Mouse (Mus musculus) CH12.LX (cell line): ENCODE data around the gene Ptpn21. TPM values are rescaled to one million over a fixed set of nuclear protein-coding genes. Genes with fewer than 3 reads are reported as not detected.

Source experiments
- DNase-seq: peaks from one replicate; pipeline ENCODE4 v3.0.0-alpha.2; 2013; ENCODE audit errors: extremely low read depth
- H3K27ac ChIP-seq: 2 replicates; pipeline ENCODE4 v1.5.1; 2012; ENCODE audit warnings: low read depth, mild to moderate bottlenecking, control low read depth, moderate library complexity; ENCODE audit not compliant: insufficient read depth
- H3K27me3 ChIP-seq: replicated peaks from 2 replicates; pipeline ENCODE3; 2012; ENCODE audit warnings: inconsistent platforms
- H3K36me3 ChIP-seq, 2 experiments: replicated peaks in 1 of 2; 2 replicates each; pipeline versions ENCODE3 to v1.6.1; 2012; ENCODE audit warnings: inconsistent platforms in 1 of 2, low read length in 1 of 2, mild to moderate bottlenecking in 1 of 2, mixed read lengths in 1 of 2, moderate library complexity in 1 of 2; ENCODE audit not compliant: control insufficient read depth in 1 of 2, insufficient read depth in 1 of 2
- H3K4me1 ChIP-seq, 2 experiments: 2 replicates each; pipeline ENCODE4 v1.6.1; 2012; ENCODE audit warnings: inconsistent platforms in 1 of 2, moderate library complexity in 1 of 2; ENCODE audit not compliant: insufficient read depth in 2 of 2, control insufficient read depth in 1 of 2
- H3K4me2 ChIP-seq: 2 replicates; pipeline ENCODE4 v1.6.1; 2012; ENCODE audit warnings: low read depth, mild to moderate bottlenecking, control low read depth; ENCODE audit not compliant: poor library complexity, insufficient read depth, severe bottlenecking
- H3K4me3 ChIP-seq, 3 experiments: fragments of 150-350 bp in 1 of 3; sonication (generic) in 1 of 3; replicated peaks in 1 of 3; 2 replicates each; pipeline versions ENCODE3 to v1.5.1; 2011 to 2012; ENCODE audit warnings: low read depth in 2 of 3, low read length in 2 of 3, mild to moderate bottlenecking in 2 of 3, moderate library complexity in 2 of 3, control low read depth in 1 of 3, improper control_type of control experiment in 1 of 3, inconsistent platforms in 1 of 3, mixed read lengths in 1 of 3; ENCODE audit not compliant: poor library complexity in 1 of 3
- H3K79me2 ChIP-seq: replicated peaks from 2 replicates; pipeline ENCODE4 v1.6.1; 2012; ENCODE audit warnings: mild to moderate bottlenecking, moderate library complexity; ENCODE audit not compliant: control insufficient read depth, poor library complexity, insufficient read depth, severe bottlenecking; ENCODE audit errors: extremely low read depth
- H3K9ac ChIP-seq: 2 replicates; pipeline ENCODE4 v1.6.1; 2012; ENCODE audit warnings: low read depth, mild to moderate bottlenecking, control low read depth, moderate library complexity; ENCODE audit not compliant: insufficient read depth
- H3K9me3 ChIP-seq: replicated peaks from 2 replicates; pipeline ENCODE3; 2012; ENCODE audit warnings: low read length, inconsistent platforms, mixed read lengths
- CHD1 ChIP-seq: IDR thresholded peaks from 2 replicates; pipeline ENCODE4 v1.6.1; 2012; ENCODE audit warnings: low read depth, low read length, improper control_type of control experiment, inconsistent platforms
- CHD2 ChIP-seq: IDR thresholded peaks from 2 replicates; pipeline ENCODE4 v1.6.1; 2011; ENCODE audit warnings: low read length, improper control_type of control experiment
- E2F4 ChIP-seq: IDR thresholded peaks from 2 replicates; pipeline ENCODE4 v1.6.1; 2011; ENCODE audit warnings: low read depth, low read length, improper control_type of control experiment; ENCODE audit not compliant: insufficient replicate concordance
- EP300 ChIP-seq: IDR thresholded peaks from 2 replicates; pipeline ENCODE4 v1.6.1; 2011; ENCODE audit warnings: low read length, improper control_type of control experiment
- ETS1 ChIP-seq: conservative IDR thresholded peaks from 2 replicates; pipeline ENCODE4 v1.6.1; 2012; ENCODE audit warnings: low read depth, mild to moderate bottlenecking, inconsistent platforms, low read length, improper control_type of control experiment, moderate library complexity
- GABPA ChIP-seq: IDR thresholded peaks from 2 replicates; pipeline ENCODE4 v1.6.1; 2012; ENCODE audit warnings: low read depth, low read length, improper control_type of control experiment, inconsistent platforms; ENCODE audit not compliant: insufficient replicate concordance
- HCFC1 ChIP-seq: IDR thresholded peaks from 2 replicates; pipeline ENCODE4 v1.6.1; 2012; ENCODE audit warnings: low read depth, mild to moderate bottlenecking, inconsistent platforms, low read length, improper control_type of control experiment
- JUND ChIP-seq: conservative IDR thresholded peaks from 2 replicates; pipeline ENCODE4 v1.6.1; 2011; ENCODE audit warnings: low read depth, low read length, improper control_type of control experiment
- MAFK ChIP-seq: IDR thresholded peaks from 2 replicates; pipeline ENCODE4 v1.6.1; 2011; ENCODE audit warnings: low read length, improper control_type of control experiment; ENCODE audit not compliant: insufficient replicate concordance
- MAX ChIP-seq: IDR thresholded peaks from 2 replicates; pipeline ENCODE4 v1.6.1; 2011; ENCODE audit warnings: low read length, improper control_type of control experiment
- MAZ ChIP-seq: IDR thresholded peaks from 2 replicates; pipeline ENCODE4 v1.6.1; 2012; ENCODE audit warnings: low read depth, mild to moderate bottlenecking, inconsistent platforms, low read length, improper control_type of control experiment, moderate library complexity
- NELFE ChIP-seq: IDR thresholded peaks from 2 replicates; pipeline ENCODE4 v1.6.1; 2011; ENCODE audit warnings: low read depth, low read length, improper control_type of control experiment
- NRF1 ChIP-seq: IDR thresholded peaks from 2 replicates; pipeline ENCODE4 v1.6.1; 2014; ENCODE audit warnings: low read depth, mild to moderate bottlenecking, inconsistent platforms, low read length, improper control_type of control experiment, moderate library complexity
- POLR2A ChIP-seq: IDR thresholded peaks from 2 replicates; pipeline ENCODE4 v1.6.1; 2011; ENCODE audit warnings: low read depth, mild to moderate bottlenecking, improper control_type of control experiment, low read length
- SMC3 ChIP-seq: IDR thresholded peaks from 2 replicates; pipeline ENCODE4 v1.6.1; 2011; ENCODE audit warnings: low read depth, low read length, improper control_type of control experiment
- TBP ChIP-seq: conservative IDR thresholded peaks from 2 replicates; pipeline ENCODE4 v1.6.1; 2011; ENCODE audit warnings: low read depth, low read length, improper control_type of control experiment
- UBTF ChIP-seq: IDR thresholded peaks from 2 replicates; pipeline ENCODE4 v1.6.1; 2012; ENCODE audit warnings: low read depth, mild to moderate bottlenecking, inconsistent platforms, low read length, improper control_type of control experiment, moderate library complexity
- ZMIZ1 ChIP-seq: IDR thresholded peaks from 2 replicates; pipeline ENCODE4 v1.6.1; 2012; ENCODE audit warnings: low read depth, mild to moderate bottlenecking, inconsistent platforms, low read length, improper control_type of control experiment
- ZNF384 ChIP-seq: IDR thresholded peaks from 2 replicates; pipeline ENCODE4 v1.6.1; 2012; ENCODE audit warnings: low read depth, low read length, improper control_type of control experiment, inconsistent platforms
- dilution Hi-C: fragments of 300-500 bp; cut with MboI; formaldehyde crosslinking; loops from 2 replicates; pipeline ENCODE4 v1.14.3; 2020; ENCODE audit warnings: low sequenced_read_pairs; ENCODE audit not compliant: extremely low pct_unique_long_range_greater_than_20kb, extremely low pct_ligation_motif_present
- in situ Hi-C: fragments of 300-500 bp; cut with MboI; formaldehyde crosslinking; loops from 3 replicates; pipeline ENCODE4 v1.14.3; 2019; ENCODE audit warnings: low sequenced_read_pairs, low pct_ligation_motif_present, low pct_unique_long_range_greater_than_20kb, mixed read lengths
- polyA plus RNA-seq: library from polyadenylated mRNA; unstranded; fragments of >175 nt; gene quantifications from 2 replicates; pipeline ENCODE4 v1.2.1, GENCODE M21; 2012; ENCODE audit warnings: low read depth; ENCODE audit not compliant: insufficient read length
- total RNA-seq, 2 experiments: library from RNA; depleted of rRNA; stranded (reverse); fragments of 300-350 nt in 1 of 2; fragments of >200 nt in 1 of 2; gene quantifications; 2 replicates each; pipeline ENCODE4 v1.2.3; 2012 to 2014

Ptpn21 gene
- total and polyA plus RNA-seq, 3 experiments: 2.2 to 5.8 (median 3.5) TPM

- in situ Hi-C loops: no loop called here
- no peak overlapping the region for H3K4me2 ChIP-seq
- no peak overlapping the region for H3K27ac ChIP-seq
- TF ChIP-seq NRF1: no peak
- TF ChIP-seq ETS1: no peak
- no peak for TF ChIP-seq TBP
- no peak for TF ChIP-seq CHD2
- TF ChIP-seq NELFE: no peak
- TF ChIP-seq UBTF: no peak
- no peak for TF ChIP-seq SMC3
- TF ChIP-seq, all 38 proteins: peak for 0
- no peaks in the 10 kb centered on the region for H3K4me1 ChIP-seq
- dilution Hi-C loops: no loop called here
- H3K79me2 ChIP-seq: no peaks in the 10 kb centered on the region
- no peak overlapping the region for H3K4me3 ChIP-seq
- H3K9ac ChIP-seq: no peak overlapping the region
- DNase-seq: no peak
- H3K36me3 ChIP-seq: peaks cover 0 to 20% of the 10 kb centered on the region in 2 experiments
- H3K9me3 ChIP-seq: no peaks in the 10 kb centered on the region
- H3K27me3 ChIP-seq: no peaks in the 10 kb centered on the region
These were observed 23.5 kb downstream of the Ptpn21 start for GRCm38 (mm10) chr12:98713621-98714103.

- H3K27ac ChIP-seq: no peak overlapping the region
- H3K36me3 ChIP-seq: peaks cover 0 to 26% of the 10 kb centered on the region in 2 experiments
- no peak overlapping the region for H3K4me2 ChIP-seq
- no peak for DNase-seq
- TF ChIP-seq GABPA (no peak), NELFE (no peak), NRF1 (no peak), MAX (no peak), EP300 (no peak), SMC3 (no peak), MAFK (no peak), ZMIZ1 (no peak), MAZ (no peak), E2F4 (no peak), CHD1 (no peak), JUND (no peak), POLR2A (no peak), HCFC1 (no peak), ZNF384 (no peak)
- dilution Hi-C loops: no loop called here
- no peaks in the 10 kb centered on the region for H3K9me3 ChIP-seq
- no peak overlapping the region for H3K9ac ChIP-seq
- in situ Hi-C loops: no loop called here
- no peaks in the 10 kb centered on the region for H3K79me2 ChIP-seq
- no peaks in the 10 kb centered on the region for H3K4me1 ChIP-seq
- no peak overlapping the region for H3K4me3 ChIP-seq
- H3K27me3 ChIP-seq: no peaks in the 10 kb centered on the region
These were observed 24.4 kb downstream of the Ptpn21 start for GRCm38 (mm10) chr12:98712819-98713218.
